ENCODE assay signal across 8 mouse cellular contexts in the genomic region with DNA sequence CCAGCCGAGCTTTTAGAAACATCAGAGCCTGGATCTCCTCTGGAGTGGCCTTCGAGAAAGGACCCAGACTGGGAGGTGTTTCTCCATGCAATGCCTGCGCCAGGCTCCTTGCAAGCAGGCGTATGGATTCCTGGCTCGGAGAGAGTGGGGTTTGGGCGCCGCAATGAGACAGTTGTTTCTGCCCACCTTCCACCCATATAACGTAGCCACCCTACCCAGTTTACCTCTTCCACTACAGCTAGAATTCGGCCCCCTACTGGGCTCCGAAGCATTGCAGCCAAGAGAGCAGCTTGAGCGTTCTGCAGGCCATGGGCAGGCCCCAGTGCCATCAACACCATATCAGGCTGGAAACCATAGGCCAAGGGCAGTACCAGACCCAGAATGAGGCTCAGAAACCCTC. TPM values are rescaled to one million over a fixed set of nuclear protein-coding genes. Genes with fewer than 3 reads are reported as not detected.
DNase-seq lines count a peak whose midpoint lies in the region; ATAC-seq and TF ChIP-seq lines count a peak whose summit lies in the region.

No protein-coding gene starts in this region.

- peak overlapping the region; percentile 66 to 74; a peak in 3 of 4 replicates for H3K27ac ChIP-seq in heart, embryonic 14.5 days (replicated peaks in 1 of 2; ENCODE audit: control insufficient read depth in 1 of 2, insufficient read depth in 1 of 2, low read depth in 2 of 2, low read length in 2 of 2)
- no peak overlapping the region for H3K27ac ChIP-seq in ES-E14 (ENCODE audit: insufficient read depth, low read depth, low read length, poor library complexity, severe bottlenecking)
- H3K27ac ChIP-seq in hindbrain, embryonic 16.5 days (ENCODE audit: low read depth, low read length): peak overlapping the region; percentile 89
- H3K27ac ChIP-seq in midbrain, embryonic 10.5 days (replicated peaks): peak overlapping the region; percentile 87
- peak overlapping the region; percentile 69 for H3K27ac ChIP-seq in stomach, embryonic 16.5 days (ENCODE audit: low read length)

- no peaks in the 10 kb centered on the region for H3K27me3 ChIP-seq in heart, embryonic 14.5 days (ENCODE audit: control insufficient read depth, insufficient read depth, low read length)
- no peaks in the 10 kb centered on the region for H3K27me3 ChIP-seq in hindbrain, embryonic 16.5 days (replicated peaks; ENCODE audit: control insufficient read depth, insufficient read depth, low read length)
- no peaks in the 10 kb centered on the region for H3K27me3 ChIP-seq in midbrain, embryonic 10.5 days (ENCODE audit: low read depth, poor library complexity, severe bottlenecking)
- no peaks in the 10 kb centered on the region for H3K27me3 ChIP-seq in stomach, embryonic 16.5 days (ENCODE audit: control insufficient read depth, insufficient read depth, low read length)

- H3K9ac ChIP-seq in heart, embryonic 14.5 days (ENCODE audit: low read length): peak overlapping the region; percentile 96
- peak overlapping the region; percentile 67; the same call in 1 of the 2 replicates for H3K9ac ChIP-seq in ES-E14 (ENCODE audit: insufficient read depth, low read depth, low read length, poor library complexity, severe bottlenecking)
- peak overlapping the region; percentile 86 for H3K9ac ChIP-seq in hindbrain, embryonic 16.5 days (ENCODE audit: low read depth, low read length)
- H3K9ac ChIP-seq in stomach, embryonic 16.5 days (ENCODE audit: low read length): peak overlapping the region; percentile 90

- DNase-seq in heart, adult 9 months (ENCODE audit: low spot score in 2 of 2): no peak
- DNase-seq in ES-E14 (ENCODE audit: low read depth, low spot score): no peak
- DNase-seq in embryo, embryonic 9.5 days (ENCODE audit: extremely low spot score): peak; percentile 45
- DNase-seq in midbrain, embryonic 10.5 days (ENCODE audit: low spot score): peak; percentile 35
- DNase-seq in yolk sac, embryonic 10.5 days (ENCODE audit: low spot score): no peak

- 31% methylated on average over 11 of the region's 11 CpGs for WGBS in heart, embryonic 14.5 days
- 34% methylated on average over 11 of the region's 11 CpGs for WGBS in hindbrain, embryonic 16.5 days
- WGBS in midbrain, embryonic 10.5 days: 38% methylated on average over 11 of the region's 11 CpGs
- WGBS in stomach, embryonic 16.5 days: 28% methylated on average over 11 of the region's 11 CpGs

- peak overlapping the region; percentile 97 for H3K4me2 ChIP-seq in heart, embryonic 14.5 days (ENCODE audit: low read length)
- peak overlapping the region; percentile 78 for H3K4me2 ChIP-seq in hindbrain, embryonic 16.5 days (ENCODE audit: low read length)
- H3K4me2 ChIP-seq in stomach, embryonic 16.5 days (ENCODE audit: low read depth, low read length): peak overlapping the region; percentile 90

- ATAC-seq in heart, embryonic 14.5 days (ENCODE audit: insufficient number of reproducible peaks, insufficient read depth, low FRiP score, low read depth): no peak
- 0 out of 2 replicates have a peak, but pooled peaks have one; percentile 7 for ATAC-seq in hindbrain, embryonic 16.5 days
- ATAC-seq in stomach, embryonic 16.5 days (ENCODE audit: insufficient read depth, low FRiP score): no peak

- peak overlapping the region; percentile 81 to 96 for H3K4me3 ChIP-seq in heart, embryonic 14.5 days (ENCODE audit: control insufficient read depth in 1 of 2, insufficient read depth in 1 of 2, low read depth in 1 of 2, low read length in 2 of 2)
- H3K4me3 ChIP-seq in ES-E14 (ENCODE audit: insufficient read depth in 1 of 2, low read depth in 1 of 2, low read length in 2 of 2, poor library complexity in 1 of 2, severe bottlenecking in 1 of 2): peak overlapping the region; percentile 69 to 93
- peak overlapping the region; percentile 91 for H3K4me3 ChIP-seq in hindbrain, embryonic 16.5 days (ENCODE audit: low read length)
- H3K4me3 ChIP-seq in midbrain, embryonic 10.5 days: peak overlapping the region; percentile 94
- H3K4me3 ChIP-seq in stomach, embryonic 16.5 days (replicated peaks; ENCODE audit: low read length): peak overlapping the region; percentile 90

- peaks cover 38% of the 10 kb centered on the region for H3K36me3 ChIP-seq in heart, embryonic 14.5 days (ENCODE audit: control insufficient read depth, insufficient read depth, low read length)
- peaks cover 3% of the 10 kb centered on the region; the same call in 1 of the 2 replicates for H3K36me3 ChIP-seq in ES-E14 (ENCODE audit: control insufficient read depth, insufficient read depth, low read length, poor library complexity, severe bottlenecking)
- no peaks in the 10 kb centered on the region for H3K36me3 ChIP-seq in hindbrain, embryonic 16.5 days (ENCODE audit: control insufficient read depth, insufficient read depth, low read length)
- peaks cover 40% of the 10 kb centered on the region for H3K36me3 ChIP-seq in midbrain, embryonic 10.5 days
- 0 out of 2 replicates have a peak, but pooled peaks cover 7% of the 10 kb centered on the region for H3K36me3 ChIP-seq in stomach, embryonic 16.5 days (ENCODE audit: control insufficient read depth, insufficient read depth, low read length)

- no peaks in the 10 kb centered on the region for H3K9me3 ChIP-seq in heart, embryonic 14.5 days (ENCODE audit: control insufficient read depth, low read length)
- H3K9me3 ChIP-seq in ES-E14 (ENCODE audit: control insufficient read depth, insufficient read depth, low read depth, low read length): no peaks in the 10 kb centered on the region
- H3K9me3 ChIP-seq in hindbrain, embryonic 16.5 days (ENCODE audit: control insufficient read depth, low read length): no peaks in the 10 kb centered on the region
- no peaks in the 10 kb centered on the region for H3K9me3 ChIP-seq in midbrain, embryonic 10.5 days (replicated peaks)
- no peaks in the 10 kb centered on the region for H3K9me3 ChIP-seq in stomach, embryonic 16.5 days (replicated peaks; ENCODE audit: control insufficient read depth, low read length)

- in situ Hi-C loops in ES-E14 (cut with MboI; ENCODE audit: low sequenced_read_pairs in 2 of 2, unreplicated experiment in 2 of 2): no loop called here

- H3K4me1 ChIP-seq in heart, embryonic 14.5 days (ENCODE audit: control insufficient read depth in 2 of 2, insufficient read depth in 2 of 2, low read length in 2 of 2): peaks cover 20 to 38% of the 10 kb centered on the region in 2 experiments
- peaks cover 0 to 8% of the 10 kb centered on the region in 2 experiments; a peak in 1 of 4 replicates for H3K4me1 ChIP-seq in ES-E14 (ENCODE audit: control insufficient read depth in 2 of 2, insufficient read depth in 2 of 2, low read length in 2 of 2, poor library complexity in 1 of 2)
- H3K4me1 ChIP-seq in hindbrain, embryonic 16.5 days (ENCODE audit: control insufficient read depth, insufficient read depth, low read depth, low read length): peaks cover 47% of the 10 kb centered on the region
- H3K4me1 ChIP-seq in midbrain, embryonic 10.5 days: peaks cover 59% of the 10 kb centered on the region
- H3K4me1 ChIP-seq in stomach, embryonic 16.5 days (ENCODE audit: control insufficient read depth, insufficient read depth, low read length): peaks cover 39% of the 10 kb centered on the region

TF ChIP-seq in ES-E14, 5 proteins besides CTCF, POLR2A, EP300 and RAD21:
- TF ChIP-seq ZC3H11A (IDR thresholded peaks at IDR 0.05; ENCODE audit: borderline replicate concordance, low read depth, low read length) (no peak), MAFK (IDR thresholded peaks at IDR 0.05; ENCODE audit: insufficient read depth, low read depth, low read length) (no peak), ZNF384 (IDR thresholded peaks at IDR 0.05; ENCODE audit: low read depth, low read length) (no peak)

RNA-seq across cellular contexts. Expression of gene Tubgcp6, which starts 0.7 kb away (rescaled TPM):
- polyA plus RNA-seq in heart, embryonic 14.5 days (2014; fragmentation: Nextera tagmentation; extraction: Ambion mirVana): 10.9 and 11.3 TPM in 2 replicates
- 37.3 and 45.0 TPM in 2 replicates for total RNA-seq in ES-E14 (2012; rRNA removed)
- 15.2 and 16.4 TPM in 2 replicates for polyA plus RNA-seq in hindbrain, embryonic 16.5 days (2015; fragmentation: Nextera tagmentation; extraction: Ambion mirVana)
- polyA plus RNA-seq in midbrain, embryonic 10.5 days (2016; fragmentation: Nextera tagmentation; extraction: Ambion mirVana): 24.7 and 25.6 TPM in 2 replicates
- polyA plus RNA-seq in stomach, embryonic 16.5 days (2015; fragmentation: Nextera tagmentation; extraction: Ambion mirVana): 13.2 and 13.5 TPM in 2 replicates

RNA-seq across cellular contexts. Expression of gene Hdac10, which starts 4.9 kb away (rescaled TPM):
- polyA plus RNA-seq in heart, embryonic 14.5 days (2014; fragmentation: Nextera tagmentation; extraction: Ambion mirVana): 11.0 and 11.5 TPM in 2 replicates
- total RNA-seq in ES-E14 (2012; rRNA removed): 7.4 and 11.4 TPM in 2 replicates
- polyA plus RNA-seq in hindbrain, embryonic 16.5 days (2015; fragmentation: Nextera tagmentation; extraction: Ambion mirVana): 27.3 and 29.2 TPM in 2 replicates
- polyA plus RNA-seq in midbrain, embryonic 10.5 days (2016; fragmentation: Nextera tagmentation; extraction: Ambion mirVana): 18.7 and 20.3 TPM in 2 replicates
- 23.7 and 26.0 TPM in 2 replicates for polyA plus RNA-seq in stomach, embryonic 16.5 days (2015; fragmentation: Nextera tagmentation; extraction: Ambion mirVana)

RNA-seq across cellular contexts. Expression of gene Mapk12, which starts 16.9 kb away (rescaled TPM):
- 21.0 and 23.0 TPM in 2 replicates for polyA plus RNA-seq in heart, embryonic 14.5 days (2014; fragmentation: Nextera tagmentation; extraction: Ambion mirVana)
- total RNA-seq in ES-E14 (2012; rRNA removed): 8.1 and 10.6 TPM in 2 replicates
- 4.1 and 4.4 TPM in 2 replicates for polyA plus RNA-seq in hindbrain, embryonic 16.5 days (2015; fragmentation: Nextera tagmentation; extraction: Ambion mirVana)
- polyA plus RNA-seq in midbrain, embryonic 10.5 days (2016; fragmentation: Nextera tagmentation; extraction: Ambion mirVana): 31.8 and 36.7 TPM in 2 replicates
- polyA plus RNA-seq in stomach, embryonic 16.5 days (2015; fragmentation: Nextera tagmentation; extraction: Ambion mirVana): 3.6 and 6.0 TPM in 2 replicates

RNA-seq across cellular contexts. Expression of gene Mapk11, which starts 25.8 kb away (rescaled TPM):
- polyA plus RNA-seq in heart, embryonic 14.5 days (2014; fragmentation: Nextera tagmentation; extraction: Ambion mirVana): 2.5 and 3.2 TPM in 2 replicates
- total RNA-seq in ES-E14 (2012; rRNA removed): 6.6 and 12.7 TPM in 2 replicates
- polyA plus RNA-seq in hindbrain, embryonic 16.5 days (2015; fragmentation: Nextera tagmentation; extraction: Ambion mirVana): 23.7 and 28.3 TPM in 2 replicates
- polyA plus RNA-seq in midbrain, embryonic 10.5 days (2016; fragmentation: Nextera tagmentation; extraction: Ambion mirVana): 38.8 and 47.4 TPM in 2 replicates
- polyA plus RNA-seq in stomach, embryonic 16.5 days (2015; fragmentation: Nextera tagmentation; extraction: Ambion mirVana): 5.1 and 6.0 TPM in 2 replicates

RNA-seq across cellular contexts. Expression of gene Selenoo, which starts 34.7 kb away (rescaled TPM):
- polyA plus RNA-seq in heart, embryonic 14.5 days (2014; fragmentation: Nextera tagmentation; extraction: Ambion mirVana): 14.0 and 16.4 TPM in 2 replicates
- 7.5 and 8.7 TPM in 2 replicates for total RNA-seq in ES-E14 (2012; rRNA removed)
- polyA plus RNA-seq in hindbrain, embryonic 16.5 days (2015; fragmentation: Nextera tagmentation; extraction: Ambion mirVana): 16.4 and 17.9 TPM in 2 replicates
- 16.2 and 19.3 TPM in 2 replicates for polyA plus RNA-seq in midbrain, embryonic 10.5 days (2016; fragmentation: Nextera tagmentation; extraction: Ambion mirVana)
- 13.4 and 15.0 TPM in 2 replicates for polyA plus RNA-seq in stomach, embryonic 16.5 days (2015; fragmentation: Nextera tagmentation; extraction: Ambion mirVana)

Comparison
In these comparisons a context has a peak if more than half of its experiments do, and no peak if none do; other contexts are left out.
1. DNase-seq: peak in embryo, embryonic 9.5 days (single experiment) and midbrain, embryonic 10.5 days (single experiment); none in heart, adult 9 months (0 of 2), ES-E14 (single experiment) and yolk sac, embryonic 10.5 days (single experiment).
2. Peak in every context shown above with its lines, with median percentiles within 50 percentile points of each other: H3K4me2 ChIP-seq, H3K4me3 ChIP-seq and H3K9ac ChIP-seq.